Mouse (Mus musculus): Measurements from ENCODE around the gene Serpina1c.

DNA sequence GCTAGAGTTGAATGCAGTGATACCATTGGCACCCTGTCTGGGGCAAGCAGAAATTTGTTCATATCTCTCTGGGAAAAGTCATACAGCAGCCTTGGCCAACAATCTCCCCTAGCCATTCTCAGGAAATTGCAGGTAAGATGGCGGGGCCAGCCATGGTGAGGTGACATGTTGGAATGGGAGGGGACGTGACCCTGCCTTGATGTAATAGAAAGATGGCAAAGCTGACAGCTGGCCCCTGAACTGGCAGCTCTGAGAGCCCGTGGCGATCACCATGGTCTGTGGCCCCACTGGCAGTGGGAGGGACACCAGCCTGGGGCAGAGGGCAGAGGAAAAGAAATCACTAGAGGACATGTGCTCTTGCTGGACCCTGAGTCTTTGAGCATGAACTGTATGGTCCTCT lies 41.6 kb upstream of the Serpina1c start:
- no peak for TF ChIP-seq POLR2A (IDR thresholded peaks at IDR 0.05; ENCODE audit: low read depth, low read length)
- no peak for TF ChIP-seq CTCF (IDR thresholded peaks at IDR 0.05; ENCODE audit: extremely low read depth, insufficient read depth, insufficient read length, insufficient replicate concordance)
